Mouse (Mus musculus): ENCODE data around the gene Frem2. TPM values are rescaled to one million over a fixed set of nuclear protein-coding genes. Genes with fewer than 3 reads are reported as not detected.
A peak's percentile ranks its signal among the peaks of the same experiment; 100 is the strongest.

Gene Frem2
- polyA plus RNA-seq, 1 experiment from 2014 or later, result 20.4 TPM

DNA sequence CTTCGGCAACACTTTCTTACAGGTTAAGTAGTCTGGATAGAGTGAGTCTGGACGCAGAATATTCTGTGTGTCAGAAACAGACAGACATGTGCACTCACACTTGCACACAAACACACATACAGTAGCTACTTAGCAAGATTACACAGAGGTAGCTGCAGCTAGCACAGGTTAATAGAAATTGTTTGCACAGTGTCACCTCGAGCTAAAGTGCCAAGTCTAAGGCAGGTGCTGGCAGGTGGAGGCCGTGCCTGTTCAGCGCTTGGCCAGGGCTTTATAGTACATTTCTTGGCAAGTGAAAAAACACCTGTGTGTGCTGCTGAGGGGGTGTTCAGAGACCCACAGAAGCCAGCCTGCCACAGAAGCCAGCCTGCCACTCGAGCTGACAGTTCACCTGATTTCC, 126.8 kb downstream of the Frem2 start:
- no peak for TF ChIP-seq CTCF (IDR thresholded peaks at IDR 0.05; ENCODE audit: low read depth)
- WGBS, result 61% methylated on average over 6 of the region's 6 CpGs
- Histone ChIP-seq H3K27me3 (ENCODE audit: insufficient read depth, low read length) (no peaks in the 10 kb centered on the region), H3K4me2 (no peak overlapping the region), H3K4me3 (ENCODE audit: low read depth, low read length) (no peak overlapping the region), H3K27ac (ENCODE audit: low read depth) (no peak overlapping the region), H3K9me3 (ENCODE audit: low read depth, low read length) (no peaks in the 10 kb centered on the region), H3K9ac (no peak overlapping the region), H3K4me1 (ENCODE audit: insufficient read depth) (no peaks in the 10 kb centered on the region), H3K36me3 (ENCODE audit: insufficient read depth) (no peaks in the 10 kb centered on the region)
- ATAC-seq (ENCODE audit: insufficient read depth), result 0 out of 2 replicates have a peak, but pooled peaks have one; percentile 60
- DNase-seq, result peak; percentile 32

DNA sequence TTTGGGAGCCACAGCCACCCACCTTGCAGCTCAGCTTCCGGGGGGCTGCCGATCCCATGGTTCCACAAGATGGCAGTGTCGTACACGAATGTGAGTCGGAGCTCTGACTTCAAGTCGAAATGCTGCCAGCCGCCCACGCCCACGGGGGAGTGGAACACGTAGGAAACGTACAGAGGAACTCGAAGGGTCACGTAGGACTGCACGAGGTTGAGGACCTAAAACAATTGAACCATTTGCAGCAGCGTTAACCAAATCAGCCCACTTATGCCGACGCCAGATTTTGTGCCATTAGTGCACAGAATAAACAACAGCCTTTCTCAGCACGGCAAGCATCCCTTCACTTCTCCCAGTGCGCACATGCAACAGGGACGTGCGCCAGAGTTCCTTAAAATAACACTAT, 131.4 kb downstream of the Frem2 start:
- H3K4me2 ChIP-seq, result peak overlapping the region; percentile 65
- H3K4me1 ChIP-seq (ENCODE audit: insufficient read depth), result no peaks in the 10 kb centered on the region
- WGBS, result 6% methylated on average over 21 of the region's 21 CpGs
- ATAC-seq (ENCODE audit: insufficient read depth) (peak; percentile 38; the same call in 1 of the 2 replicates), DNase-seq (peak; percentile 94)
- TF ChIP-seq CTCF (IDR thresholded peaks at IDR 0.05; ENCODE audit: low read depth), result peak; percentile 79
- H3K9me3 ChIP-seq (ENCODE audit: low read depth, low read length), result no peaks in the 10 kb centered on the region
- H3K4me3 ChIP-seq (ENCODE audit: low read depth, low read length), result peak overlapping the region; percentile 34
- H3K27me3 ChIP-seq (ENCODE audit: insufficient read depth, low read length), result no peaks in the 10 kb centered on the region
- H3K36me3 ChIP-seq (ENCODE audit: insufficient read depth), result 0 out of 2 replicates have a peak, but pooled peaks cover 4% of the 10 kb centered on the region
- H3K9ac ChIP-seq, result no peak overlapping the region; the same call in 1 of the 2 replicates
- H3K27ac ChIP-seq (ENCODE audit: low read depth), result no peak overlapping the region

DNA sequence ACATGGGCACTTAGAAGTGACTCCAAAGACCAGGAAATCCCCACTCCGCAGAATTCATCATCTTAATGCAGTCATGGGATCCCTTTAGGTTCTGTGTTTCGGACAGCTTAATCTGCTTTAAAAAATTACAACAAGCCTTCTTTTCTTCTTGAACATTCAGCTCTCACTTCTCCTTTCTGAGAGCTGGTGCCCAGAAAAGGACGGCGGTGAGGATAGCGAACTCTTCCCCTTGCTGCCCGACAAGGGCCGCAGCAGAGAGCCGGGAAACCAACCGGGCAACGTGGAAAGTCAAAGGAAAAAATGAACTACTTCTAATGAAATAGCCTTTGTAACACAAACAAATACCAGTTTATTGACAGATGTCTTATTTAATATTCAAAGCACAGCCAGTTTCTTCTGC, 134.4 kb downstream of the Frem2 start:
- H3K9me3 ChIP-seq (ENCODE audit: low read depth, low read length), result no peaks in the 10 kb centered on the region
- no peak for TF ChIP-seq CTCF (IDR thresholded peaks at IDR 0.05; ENCODE audit: low read depth)
- no peaks in the 10 kb centered on the region for H3K27me3 ChIP-seq (ENCODE audit: insufficient read depth, low read length)
- H3K4me2 ChIP-seq, result no peak overlapping the region
- ATAC-seq (ENCODE audit: insufficient read depth) (no peak), DNase-seq (no peak)
- H3K4me1 ChIP-seq (ENCODE audit: insufficient read depth), result no peaks in the 10 kb centered on the region
- no peak overlapping the region for H3K27ac ChIP-seq (ENCODE audit: low read depth)
- no peak overlapping the region for H3K9ac ChIP-seq
- H3K4me3 ChIP-seq (ENCODE audit: low read depth, low read length), result no peak overlapping the region
- 0 out of 2 replicates have a peak, but pooled peaks cover 7% of the 10 kb centered on the region for H3K36me3 ChIP-seq (ENCODE audit: insufficient read depth)
- WGBS, result 86% methylated on average over 10 of the region's 10 CpGs

DNA sequence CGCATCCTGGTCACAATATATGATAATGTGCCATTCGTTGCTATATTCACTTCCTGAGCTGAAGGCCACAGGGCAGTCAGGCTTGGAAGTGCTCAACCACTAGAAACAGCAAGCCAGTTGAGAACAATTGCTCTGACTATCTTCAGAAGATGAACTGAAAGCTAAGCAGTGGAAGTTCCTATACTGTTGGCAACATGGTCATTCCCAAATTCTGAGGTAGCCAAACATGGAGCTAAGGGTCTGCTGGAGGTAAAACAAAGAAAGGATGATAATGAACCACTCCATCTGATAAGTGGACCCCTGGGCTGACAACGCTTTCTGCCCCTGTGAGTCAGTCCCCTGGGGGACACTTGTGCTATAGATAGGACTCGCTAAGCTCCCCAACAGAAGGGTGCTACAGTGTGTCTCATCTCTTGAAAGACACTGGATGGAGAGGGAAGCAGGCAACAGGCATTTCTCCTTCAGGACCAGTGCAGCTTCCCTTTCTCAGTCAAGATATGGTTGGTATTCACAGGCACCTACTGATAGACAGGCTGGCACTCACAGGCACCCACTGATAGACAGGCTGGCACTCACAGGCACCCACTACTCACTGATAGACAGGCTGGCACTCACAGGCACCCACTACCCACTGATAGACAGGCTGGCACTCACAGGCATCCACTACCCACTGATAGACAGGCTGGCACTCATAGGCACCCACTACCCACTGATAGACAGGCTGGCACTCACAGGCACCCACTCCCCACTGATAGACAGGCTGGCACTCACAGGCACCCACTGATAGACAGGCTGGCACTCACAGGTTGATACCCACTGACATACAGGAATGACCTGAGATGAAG, 142.7 kb downstream of the Frem2 start:
- H3K36me3 ChIP-seq (ENCODE audit: insufficient read depth), result 0 out of 2 replicates have a peak, but pooled peaks cover 7% of the 10 kb centered on the region
- H3K27ac ChIP-seq (ENCODE audit: low read depth), result no peak overlapping the region
- no peak overlapping the region for H3K4me2 ChIP-seq
- H3K4me1 ChIP-seq (ENCODE audit: insufficient read depth), result no peaks in the 10 kb centered on the region
- WGBS, result 76% methylated on average over 4 of the region's 4 CpGs
- ATAC-seq (ENCODE audit: insufficient read depth) (no peak), DNase-seq (no peak)
- TF ChIP-seq CTCF (IDR thresholded peaks at IDR 0.05; ENCODE audit: low read depth), result no peak
- no peak overlapping the region for H3K9ac ChIP-seq
- H3K9me3 ChIP-seq (ENCODE audit: low read depth, low read length), result no peaks in the 10 kb centered on the region
- no peaks in the 10 kb centered on the region for H3K27me3 ChIP-seq (ENCODE audit: insufficient read depth, low read length)
- H3K4me3 ChIP-seq (ENCODE audit: low read depth, low read length), result no peak overlapping the region

DNA sequence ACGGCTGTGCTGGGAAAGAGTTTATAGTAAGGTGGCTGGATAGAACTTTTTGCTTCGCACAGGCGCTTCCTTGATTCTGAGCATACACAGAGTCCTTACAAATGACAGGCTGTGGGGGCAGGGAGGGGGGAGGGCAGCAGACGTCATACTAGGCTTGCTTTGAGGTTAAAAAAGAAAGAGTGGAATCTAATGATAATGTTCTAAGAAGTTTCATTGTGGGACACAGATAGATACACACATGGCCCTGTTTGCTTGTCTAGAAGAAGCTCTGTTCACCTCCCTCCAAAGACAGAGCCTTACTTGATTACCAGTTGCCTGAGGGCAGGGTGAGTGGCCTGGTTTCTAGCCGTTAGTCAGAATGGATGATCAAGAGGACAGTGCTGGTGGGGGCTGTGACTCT, 144.1 kb downstream of the Frem2 start:
- DNase-seq (no peak), ATAC-seq (ENCODE audit: insufficient read depth) (no peak)
- Histone ChIP-seq H3K4me1 (ENCODE audit: insufficient read depth) (no peaks in the 10 kb centered on the region), H3K9me3 (ENCODE audit: low read depth, low read length) (no peaks in the 10 kb centered on the region), H3K9ac (no peak overlapping the region), H3K4me3 (ENCODE audit: low read depth, low read length) (no peak overlapping the region), H3K36me3 (ENCODE audit: insufficient read depth) (0 out of 2 replicates have a peak, but pooled peaks cover 5% of the 10 kb centered on the region), H3K27me3 (ENCODE audit: insufficient read depth, low read length) (no peaks in the 10 kb centered on the region), H3K27ac (ENCODE audit: low read depth) (no peak overlapping the region), H3K4me2 (no peak overlapping the region)
- TF ChIP-seq CTCF (IDR thresholded peaks at IDR 0.05; ENCODE audit: low read depth), result no peak
- 44% methylated on average over 5 of the region's 5 CpGs for WGBS

DNA sequence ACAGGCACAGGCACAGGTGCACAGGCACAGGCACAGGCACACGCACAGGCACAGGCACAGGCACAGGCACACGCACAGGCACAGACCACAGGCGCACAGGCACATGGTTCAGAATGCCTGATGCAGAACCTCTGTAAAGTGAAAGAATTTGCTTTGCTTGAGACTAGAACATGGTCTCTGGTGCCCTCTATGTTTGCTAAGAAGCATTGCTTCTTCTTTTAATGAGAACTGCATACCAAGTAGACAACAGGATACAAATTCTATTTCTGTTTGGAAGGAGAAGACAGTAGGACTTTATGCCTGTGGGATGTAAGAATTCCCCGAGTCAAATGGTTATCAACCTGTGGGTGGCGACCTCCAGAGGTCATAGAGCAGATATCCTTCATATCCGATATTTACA, 154.7 kb downstream of the Frem2 start:
- H3K4me3 ChIP-seq (ENCODE audit: low read depth, low read length), result no peak overlapping the region
- H3K27me3 ChIP-seq (ENCODE audit: insufficient read depth, low read length), result no peaks in the 10 kb centered on the region
- ATAC-seq (ENCODE audit: insufficient read depth), result no peak
- H3K4me2 ChIP-seq, result no peak overlapping the region
- H3K9ac ChIP-seq, result no peak overlapping the region
- H3K36me3 ChIP-seq (ENCODE audit: insufficient read depth), result no peaks in the 10 kb centered on the region
- WGBS, result 61% methylated on average over 6 of the region's 6 CpGs
- no peaks in the 10 kb centered on the region for H3K4me1 ChIP-seq (ENCODE audit: insufficient read depth)
- TF ChIP-seq CTCF (IDR thresholded peaks at IDR 0.05; ENCODE audit: low read depth), result peak; percentile 69
- no peaks in the 10 kb centered on the region for H3K9me3 ChIP-seq (ENCODE audit: low read depth, low read length)
- no peak overlapping the region for H3K27ac ChIP-seq (ENCODE audit: low read depth)
- DNase-seq, result peak; percentile 47

DNA sequence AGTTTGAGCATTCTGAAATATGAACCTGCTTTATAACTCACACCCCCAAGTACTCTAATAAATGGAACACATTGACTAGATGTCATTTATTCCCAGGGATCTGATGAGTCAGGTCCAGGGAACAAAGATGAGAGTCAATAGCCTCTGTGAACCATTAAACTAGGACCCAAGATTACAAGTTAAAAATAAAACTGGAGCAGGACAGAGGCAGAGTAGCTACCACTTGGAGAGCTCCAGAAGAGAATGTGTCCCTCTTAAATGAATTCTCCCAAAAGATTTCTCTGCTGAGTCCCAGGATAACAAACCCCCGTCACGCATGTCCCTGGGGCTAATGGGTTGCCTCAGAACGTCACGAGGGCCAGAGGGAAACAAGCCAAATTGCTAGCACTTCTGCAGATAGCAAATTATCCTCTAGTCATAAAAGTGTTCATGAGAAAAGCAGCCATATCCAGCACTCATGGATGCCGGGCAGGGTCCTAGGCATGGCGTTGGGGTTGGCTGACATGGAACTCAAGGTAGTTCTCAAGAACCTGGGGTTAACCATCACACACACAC, 158.7 kb downstream of the Frem2 start:
- DNase-seq, result no peak
- Histone ChIP-seq H3K9me3 (ENCODE audit: low read depth, low read length) (no peaks in the 10 kb centered on the region), H3K9ac (no peak overlapping the region), H3K4me1 (ENCODE audit: insufficient read depth) (no peaks in the 10 kb centered on the region), H3K4me2 (no peak overlapping the region), H3K27ac (ENCODE audit: low read depth) (no peak overlapping the region), H3K4me3 (ENCODE audit: low read depth, low read length) (no peak overlapping the region), H3K36me3 (ENCODE audit: insufficient read depth) (no peaks in the 10 kb centered on the region), H3K27me3 (ENCODE audit: insufficient read depth, low read length) (no peaks in the 10 kb centered on the region)
- 73% methylated on average over 6 of the region's 6 CpGs for WGBS
- TF ChIP-seq CTCF (IDR thresholded peaks at IDR 0.05; ENCODE audit: low read depth), result no peak
- ATAC-seq (ENCODE audit: insufficient read depth), result no peak
